Mouse (Mus musculus) heart, embryonic 15.5 days (tissue): ENCODE data around the gene Agtpbp1. TPM values are rescaled to one million over a fixed set of nuclear protein-coding genes. Genes with fewer than 3 reads are reported as not detected.

ENCODE experiments used
- ATAC-seq: fragments of 200-750 bp; cut with Nextera tagmentation; replicated peaks from 2 replicates; pipeline ENCODE4 v1.8.0; 2017; ENCODE audit warnings: low read depth, moderate TSS enrichment; ENCODE audit not compliant: insufficient number of reproducible peaks, insufficient read depth, low FRiP score
- H3K27ac ChIP-seq: fragments of 300-500 bp; sonication (generic); 2 replicates; pipeline ENCODE4 v1.5.1; 2015; ENCODE audit warnings: mild to moderate bottlenecking, inconsistent platforms
- H3K27me3 ChIP-seq: fragments of 300-500 bp; sonication (generic); 2 replicates; pipeline ENCODE4 v1.6.1; 2015; ENCODE audit warnings: inconsistent platforms
- H3K36me3 ChIP-seq: fragments of 300-500 bp; sonication (generic); 2 replicates; pipeline ENCODE4 v1.6.1; 2015; ENCODE audit warnings: mild to moderate bottlenecking, inconsistent platforms
- H3K4me1 ChIP-seq: fragments of 300-500 bp; sonication (generic); replicated peaks from 2 replicates; pipeline ENCODE4 v1.6.1; 2015; ENCODE audit warnings: inconsistent platforms
- H3K4me2 ChIP-seq: fragments of 300-500 bp; sonication (generic); 2 replicates; pipeline ENCODE4 v1.6.1; 2015; ENCODE audit warnings: inconsistent platforms, mild to moderate bottlenecking, moderate library complexity
- H3K4me3 ChIP-seq: fragments of 300-500 bp; sonication (generic); 2 replicates; pipeline ENCODE4 v1.5.1; 2015; ENCODE audit warnings: mild to moderate bottlenecking, inconsistent platforms
- H3K9ac ChIP-seq: fragments of 300-500 bp; sonication (generic); 2 replicates; pipeline ENCODE4 v1.6.1; 2015; ENCODE audit warnings: mild to moderate bottlenecking, inconsistent platforms
- H3K9me3 ChIP-seq: fragments of 300-500 bp; sonication (generic); replicated peaks from 2 replicates; pipeline ENCODE4 v1.6.1; 2016; ENCODE audit warnings: inconsistent platforms
- whole genome bisulfite sequencing: fragments of 180-500 bp; shearing (Covaris S2); methylation state at CpG from one replicate; pipeline ENCODE4 v1.1.7; 2015; ENCODE audit warnings: mixed read lengths; 5-methylcytosine and 5-hydroxymethylcytosine counted together
- polyA plus RNA-seq: library from polyadenylated mRNA; unstranded; fragments of >200 nt; fragmentation: Nextera tagmentation; extraction: Ambion mirVana; gene quantifications from 2 replicates; pipeline ENCODE4 v1.2.1, GENCODE M21; 2015

Gene Agtpbp1
- polyA plus RNA-seq, 1 experiment from 2014 or later = 11.7 TPM

GRCm38 (mm10) chr13:59531203-59531602 lies 53.8 kb downstream of the Agtpbp1 start:
- 64% methylated on average over 2 of the region's 2 CpGs for WGBS
- Histone ChIP-seq H3K9ac (no peak overlapping the region), H3K36me3 (peaks cover 10% of the 10 kb centered on the region; the same call in 1 of the 2 replicates)

GRCm38 (mm10) chr13:59530491-59530890 lies 54.5 kb downstream of the Agtpbp1 start:
- no peak for ATAC-seq
- Histone ChIP-seq H3K27me3 (no peaks in the 10 kb centered on the region), H3K4me1 (no peaks in the 10 kb centered on the region), H3K9me3 (no peaks in the 10 kb centered on the region), H3K27ac (no peak overlapping the region), H3K4me2 (no peak overlapping the region), H3K9ac (no peak overlapping the region), H3K4me3 (no peak overlapping the region), H3K36me3 (peaks cover 10% of the 10 kb centered on the region; the same call in 1 of the 2 replicates)
- 89% methylated on average over 8 of the region's 8 CpGs for WGBS

More at GRCm38 (mm10) chr13:59531203-59531602, 53.8 kb downstream of the Agtpbp1 start:
- H3K27me3 ChIP-seq = no peaks in the 10 kb centered on the region
- H3K4me1 ChIP-seq = no peaks in the 10 kb centered on the region
- H3K9me3 ChIP-seq = no peaks in the 10 kb centered on the region
- no peak overlapping the region for H3K4me2 ChIP-seq
- ATAC-seq = no peak
- H3K27ac ChIP-seq = no peak overlapping the region
- no peak overlapping the region for H3K4me3 ChIP-seq

DNA sequence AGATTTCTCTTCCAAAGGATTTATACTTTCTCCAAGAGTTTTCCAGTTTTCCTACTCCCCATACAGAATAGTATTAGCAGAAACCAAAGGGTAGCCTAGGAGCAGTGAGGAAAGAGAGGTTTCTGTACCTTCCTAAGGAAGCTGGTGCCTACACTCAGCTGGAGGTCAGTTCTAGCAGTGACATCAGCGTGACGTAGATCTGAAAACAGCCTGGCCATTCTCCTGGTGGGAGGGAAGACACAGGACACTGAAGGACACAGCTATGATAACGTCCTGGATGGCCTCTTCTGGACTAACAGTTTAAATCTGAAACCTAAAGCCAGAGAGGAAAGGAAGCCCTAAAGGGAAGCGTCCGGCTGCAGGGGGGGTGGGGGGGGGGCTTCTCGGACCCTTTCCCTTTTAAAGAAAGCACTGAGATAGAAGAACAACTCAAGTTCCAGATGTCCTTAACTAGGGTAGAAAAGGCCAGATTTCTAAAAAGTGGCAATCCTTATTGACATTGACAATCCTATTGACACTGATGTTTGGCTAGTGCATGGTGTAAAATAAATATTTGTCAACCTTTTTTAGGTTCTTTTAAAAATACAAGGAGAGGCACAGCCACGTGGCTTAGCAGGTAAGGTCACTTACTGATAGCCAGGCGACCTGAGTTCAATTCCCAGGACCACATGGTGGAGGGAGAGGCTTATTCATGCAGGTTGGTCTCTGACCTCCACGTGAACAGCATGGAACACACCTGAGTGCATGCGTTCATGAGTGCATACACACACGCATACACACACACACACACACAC lies 63.6 kb downstream of the Agtpbp1 start:
- 64% methylated on average over 11 of the region's 11 CpGs for WGBS

DNA sequence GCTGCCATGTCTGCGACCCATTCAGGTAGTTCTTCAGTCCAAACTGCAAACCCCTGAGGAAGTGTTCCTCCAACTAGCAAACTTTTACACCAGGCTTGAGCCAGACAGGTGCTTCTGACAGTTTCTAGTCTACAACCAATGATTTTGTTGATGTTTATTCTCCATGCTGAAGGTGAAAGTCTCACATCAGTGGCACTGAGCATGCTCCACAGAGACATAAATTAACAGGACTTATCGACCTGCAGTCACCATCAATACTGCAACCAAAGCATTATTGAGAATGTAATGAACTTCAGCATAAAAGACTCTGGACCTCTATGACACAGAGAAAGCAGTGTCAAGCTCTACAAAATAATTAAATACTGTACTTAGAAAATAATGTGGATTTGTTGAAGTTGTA lies 64.2 kb downstream of the Agtpbp1 start:
- 81% methylated on average over 2 of the region's 2 CpGs for WGBS
- Histone ChIP-seq H3K9me3 (no peaks in the 10 kb centered on the region), H3K9ac (no peak overlapping the region), H3K27ac (no peak overlapping the region), H3K4me3 (no peak overlapping the region), H3K27me3 (no peaks in the 10 kb centered on the region), H3K36me3 (no peaks in the 10 kb centered on the region), H3K4me2 (no peak overlapping the region), H3K4me1 (no peaks in the 10 kb centered on the region)
- ATAC-seq = no peak

More for the DNA sequence above, 63.6 kb downstream of the Agtpbp1 start:
- no peaks in the 10 kb centered on the region for H3K9me3 ChIP-seq
- no peak overlapping the region for H3K4me3 ChIP-seq
- H3K9ac ChIP-seq = no peak overlapping the region
- no peaks in the 10 kb centered on the region for H3K4me1 ChIP-seq
- no peak overlapping the region for H3K27ac ChIP-seq
- H3K36me3 ChIP-seq = no peaks in the 10 kb centered on the region
- ATAC-seq = no peak
- H3K4me2 ChIP-seq = no peak overlapping the region
- no peaks in the 10 kb centered on the region for H3K27me3 ChIP-seq

- H3K9me3 ChIP-seq = no peaks in the 10 kb centered on the region
- H3K4me3 ChIP-seq = no peak overlapping the region
- H3K36me3 ChIP-seq = no peaks in the 10 kb centered on the region
- H3K27ac ChIP-seq = no peak overlapping the region
- H3K4me1 ChIP-seq = no peaks in the 10 kb centered on the region
- no peaks in the 10 kb centered on the region for H3K27me3 ChIP-seq
- no peak overlapping the region for H3K4me2 ChIP-seq
- no peak for ATAC-seq
- WGBS = 90% methylated on average over 6 of the region's 6 CpGs
- no peak overlapping the region for H3K9ac ChIP-seq
Observed at GRCm38 (mm10) chr13:59519479-59519878, 65.5 kb downstream of the Agtpbp1 start.

- no peaks in the 10 kb centered on the region for H3K36me3 ChIP-seq
- WGBS = 85% methylated on average over 4 of the region's 4 CpGs
- ATAC-seq = no peak
Observed at GRCm38 (mm10) chr13:59518016-59518415, 67.0 kb downstream of the Agtpbp1 start.

DNA sequence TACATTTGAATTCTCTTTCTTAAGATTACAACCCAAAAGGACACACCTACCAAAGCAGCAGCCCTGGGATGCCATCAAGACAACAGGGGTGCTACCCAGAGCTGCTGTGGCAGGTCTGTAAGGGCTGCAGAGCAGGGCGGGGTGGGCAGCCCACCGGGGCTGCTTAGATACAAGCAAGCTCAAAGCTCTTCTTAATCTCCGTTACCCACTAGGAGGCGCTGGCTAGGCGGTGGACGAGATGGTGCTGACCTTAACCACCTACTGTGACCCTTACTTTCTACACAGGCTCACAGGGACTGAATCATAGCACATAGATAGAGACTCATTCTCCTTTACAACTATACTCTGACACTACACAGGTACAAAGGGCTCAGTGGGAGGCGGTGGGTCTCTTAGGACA lies 70.0 kb downstream of the Agtpbp1 start:
- 24% methylated on average over 7 of the region's 7 CpGs for WGBS
- no peak for ATAC-seq

More at GRCm38 (mm10) chr13:59518016-59518415, 67.0 kb downstream of the Agtpbp1 start:
- no peaks in the 10 kb centered on the region for H3K9me3 ChIP-seq
- no peak overlapping the region for H3K4me3 ChIP-seq
- no peak overlapping the region for H3K9ac ChIP-seq
- H3K4me1 ChIP-seq = no peaks in the 10 kb centered on the region
- no peaks in the 10 kb centered on the region for H3K27me3 ChIP-seq
- no peak overlapping the region for H3K4me2 ChIP-seq
- no peak overlapping the region for H3K27ac ChIP-seq

DNA sequence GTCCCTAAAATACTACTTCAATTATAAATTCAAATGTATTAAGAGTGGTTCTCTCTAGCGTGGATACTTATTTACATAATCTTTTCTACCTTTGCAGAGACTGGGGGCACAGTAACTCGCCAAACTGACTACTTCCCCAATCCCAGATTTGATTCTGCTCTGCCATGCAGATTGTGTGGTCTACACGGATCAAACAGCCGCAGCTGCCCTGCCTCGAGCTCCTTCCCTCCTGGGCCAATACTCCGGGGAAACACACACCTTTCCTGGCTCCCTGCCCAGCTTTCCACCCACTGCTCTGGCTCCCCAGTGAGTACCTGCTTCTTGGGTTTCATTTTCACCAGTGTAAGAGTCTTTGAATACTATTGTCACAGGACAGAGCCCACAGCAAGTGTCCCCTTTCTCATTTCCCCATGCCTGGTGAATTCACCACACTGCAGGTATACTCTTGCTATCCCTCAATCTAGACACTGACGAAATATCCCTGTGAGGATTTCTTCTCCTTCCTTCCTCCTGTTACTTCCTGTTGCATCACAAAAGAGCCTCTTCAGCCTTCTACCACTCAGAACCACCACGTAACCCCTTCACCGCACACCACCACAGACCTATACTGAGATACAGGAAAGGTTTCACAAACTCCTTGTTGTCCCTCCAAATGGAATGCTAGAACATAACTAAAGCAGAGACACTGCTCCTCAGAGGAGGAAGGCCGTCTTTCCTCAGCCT lies 75.2 kb downstream of the Agtpbp1 start:
- Histone ChIP-seq H3K9ac (no peak overlapping the region), H3K4me2 (no peak overlapping the region), H3K27ac (no peak overlapping the region), H3K27me3 (no peaks in the 10 kb centered on the region), H3K36me3 (peaks cover 3% of the 10 kb centered on the region; the same call in 1 of the 2 replicates), H3K4me3 (no peak overlapping the region), H3K9me3 (no peaks in the 10 kb centered on the region), H3K4me1 (peaks cover 3% of the 10 kb centered on the region; the same call in 1 of the 2 replicates)
- WGBS = 60% methylated on average over 10 of the region's 10 CpGs
- no peak for ATAC-seq

More for the DNA sequence above, 70.0 kb downstream of the Agtpbp1 start:
- H3K4me2 ChIP-seq = no peak overlapping the region
- H3K36me3 ChIP-seq = no peaks in the 10 kb centered on the region
- H3K9me3 ChIP-seq = no peaks in the 10 kb centered on the region
- no peaks in the 10 kb centered on the region for H3K4me1 ChIP-seq
- no peaks in the 10 kb centered on the region for H3K27me3 ChIP-seq
- H3K9ac ChIP-seq = no peak overlapping the region
- H3K27ac ChIP-seq = no peak overlapping the region
- H3K4me3 ChIP-seq = no peak overlapping the region

DNA sequence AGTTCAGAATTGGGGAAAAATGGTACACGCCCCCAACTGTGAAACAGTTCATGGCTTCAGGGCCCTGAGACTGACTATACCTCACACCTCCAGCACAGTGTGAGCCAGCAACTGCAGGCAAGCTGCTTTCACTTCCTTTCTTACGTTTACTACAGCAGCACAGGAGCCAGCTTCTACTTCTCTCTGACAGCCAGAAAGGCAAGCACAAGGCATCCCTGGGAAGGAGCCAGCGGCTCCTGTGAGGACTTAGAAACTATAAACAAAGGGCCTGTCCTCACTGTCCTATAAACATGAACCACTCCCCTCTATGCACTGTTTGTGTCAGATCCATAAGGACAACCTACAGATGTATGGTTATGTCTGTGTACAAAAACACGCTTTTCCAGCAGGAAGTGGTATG lies 76.4 kb downstream of the Agtpbp1 start:
- Histone ChIP-seq H3K27ac (no peak overlapping the region), H3K4me1 (peaks cover 3% of the 10 kb centered on the region; the same call in 1 of the 2 replicates), H3K9ac (no peak overlapping the region), H3K9me3 (no peaks in the 10 kb centered on the region), H3K27me3 (no peaks in the 10 kb centered on the region), H3K36me3 (peaks cover 3% of the 10 kb centered on the region; the same call in 1 of the 2 replicates), H3K4me3 (no peak overlapping the region), H3K4me2 (no peak overlapping the region)
- ATAC-seq = no peak
- 69% methylated on average over 4 of the region's 4 CpGs for WGBS

DNA sequence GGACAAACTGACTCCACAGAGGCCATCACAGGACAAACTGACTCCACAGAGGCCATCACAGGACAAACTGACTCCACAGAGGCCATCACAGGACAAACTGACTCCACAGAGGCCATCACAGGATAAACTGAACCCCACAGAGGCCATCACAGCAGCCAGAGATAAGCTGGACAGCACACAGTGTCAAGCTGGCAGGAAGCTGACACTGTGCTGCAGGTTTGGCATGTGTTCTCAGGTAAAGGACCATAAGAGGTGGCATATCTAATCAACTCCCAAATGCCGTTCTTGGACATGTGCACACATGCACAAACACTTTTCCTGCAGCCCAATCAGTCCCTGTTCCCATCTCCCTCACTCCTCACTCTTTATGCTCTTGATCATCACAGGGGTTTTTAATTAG lies 78.6 kb downstream of the Agtpbp1 start:
- Histone ChIP-seq H3K4me1 (peaks cover 3% of the 10 kb centered on the region; the same call in 1 of the 2 replicates), H3K27ac (no peak overlapping the region), H3K9ac (no peak overlapping the region), H3K4me2 (no peak overlapping the region), H3K4me3 (no peak overlapping the region), H3K9me3 (no peaks in the 10 kb centered on the region), H3K36me3 (peaks cover 3% of the 10 kb centered on the region; the same call in 1 of the 2 replicates), H3K27me3 (no peaks in the 10 kb centered on the region)
- ATAC-seq = no peak
- 36% methylated on average over 1 of the region's 1 CpGs for WGBS

GRCm38 (mm10) chr13:59505867-59506266 lies 79.2 kb downstream of the Agtpbp1 start:
- peaks cover 3% of the 10 kb centered on the region; the same call in 1 of the 2 replicates for H3K4me1 ChIP-seq
- no peak overlapping the region for H3K4me3 ChIP-seq
- no peak for ATAC-seq
- no peaks in the 10 kb centered on the region for H3K9me3 ChIP-seq
- WGBS = 81% methylated on average over 4 of the region's 4 CpGs
- no peak overlapping the region for H3K4me2 ChIP-seq
- peaks cover 3% of the 10 kb centered on the region; the same call in 1 of the 2 replicates for H3K36me3 ChIP-seq
- H3K27ac ChIP-seq = no peak overlapping the region
- no peaks in the 10 kb centered on the region for H3K27me3 ChIP-seq
- H3K9ac ChIP-seq = no peak overlapping the region
